In the genomic region with DNA sequence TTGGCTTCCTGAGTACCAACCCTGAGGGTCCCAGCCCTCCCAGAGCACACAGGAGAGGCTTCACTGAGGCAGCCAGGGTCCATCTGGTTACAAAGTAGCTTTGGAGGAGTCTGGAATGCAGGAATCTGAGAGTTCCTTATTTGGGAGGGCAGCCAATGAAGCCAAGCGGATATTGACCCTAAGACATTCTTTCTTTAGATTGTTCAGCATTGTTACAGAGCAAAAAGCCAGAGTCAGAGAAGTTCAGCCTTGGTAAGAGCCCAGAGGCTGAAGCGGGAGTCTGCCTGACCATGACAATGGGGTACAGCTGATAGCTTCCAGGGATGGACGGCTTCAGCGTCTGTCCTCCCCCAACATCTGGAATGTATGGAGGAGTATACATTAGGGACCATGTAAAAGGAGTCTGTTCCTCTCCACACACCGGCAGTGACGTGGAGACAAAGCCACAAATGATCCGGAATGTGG, we compare ENCODE assay signal across 8 mouse cellular contexts. TPM values are rescaled to one million over a fixed set of nuclear protein-coding genes. Genes with fewer than 3 reads are reported as not detected.
A peak's percentile ranks its signal among the peaks of the same experiment; 100 is the strongest.
DNase-seq lines count a peak whose midpoint lies in the region; ATAC-seq and TF ChIP-seq lines count a peak whose summit lies in the region.

No protein-coding gene starts in this region.

- H3K4me1 ChIP-seq in spleen, adult 2 months (ENCODE audit: control insufficient read depth, insufficient read depth, insufficient read length), result peaks cover under 1% of the 10 kb centered on the region; the same call in 1 of the 2 replicates
- peaks cover 58% of the 10 kb centered on the region for H3K4me1 ChIP-seq in heart, embryonic 16.5 days (ENCODE audit: control insufficient read depth, insufficient read depth, low read length)

- ATAC-seq in heart, embryonic 16.5 days (replicated peaks; ENCODE audit: extremely low read depth, insufficient read depth, low FRiP score), result peak; percentile 20; the same call in 1 of the 2 replicates

- 79% methylated on average over 7 of the region's 7 CpGs for WGBS in spleen, adult 2 months
- 21% methylated on average over 7 of the region's 7 CpGs for WGBS in heart, embryonic 16.5 days

- H3K27ac ChIP-seq in spleen, adult 2 months (ENCODE audit: insufficient read depth, low read length), result peak overlapping the region; percentile 19; the same call in 1 of the 2 replicates
- peak overlapping the region; percentile 70 for H3K27ac ChIP-seq in heart, embryonic 16.5 days (ENCODE audit: low read length)

- TF ChIP-seq POLR2A in spleen, adult 2 months (IDR thresholded peaks at IDR 0.05; ENCODE audit: low read depth, low read length), result no peak

- H3K9me3 ChIP-seq in heart, embryonic 16.5 days (replicated peaks; ENCODE audit: control insufficient read depth, low read length), result peaks cover 3% of the 10 kb centered on the region; the same call in 1 of the 2 replicates

- no peak overlapping the region; the same call in 1 of the 2 replicates for H3K4me3 ChIP-seq in spleen, adult 2 months (ENCODE audit: extremely low read depth, insufficient read depth, insufficient read length)
- H3K4me3 ChIP-seq in heart, embryonic 16.5 days (ENCODE audit: low read length), result peak overlapping the region; percentile 34

- no peak for TF ChIP-seq CTCF in spleen, adult 2 months (IDR thresholded peaks at IDR 0.05; ENCODE audit: extremely low read depth, insufficient read depth, insufficient read length, insufficient replicate concordance)

- peak overlapping the region; percentile 45 for H3K9ac ChIP-seq in heart, embryonic 16.5 days (ENCODE audit: low read length)

- no peaks in the 10 kb centered on the region for H3K36me3 ChIP-seq in spleen, adult 2 months (ENCODE audit: control insufficient read depth, insufficient read depth, low read length)
- H3K36me3 ChIP-seq in heart, embryonic 16.5 days (ENCODE audit: control insufficient read depth, insufficient read depth), result peaks cover 6% of the 10 kb centered on the region; the same call in 1 of the 2 replicates

- DNase-seq in spleen, adult 2 months (ENCODE audit: low read depth in 1 of 2, low spot score in 2 of 2), result no peak
- DNase-seq in spleen, postnatal 4 days (ENCODE audit: low spot score in 2 of 2), result no peak
- DNase-seq in kidney, postnatal 4 days, result peak; percentile 44 to 61
- peak; percentile 53 for DNase-seq in testis, postnatal 14 days (ENCODE audit: low spot score)
- DNase-seq in urinary bladder, postnatal 14 days (ENCODE audit: low spot score), result no peak
- no peak for DNase-seq in frontal cortex, postnatal 14 days (ENCODE audit: low spot score in 2 of 2)
- no peak for DNase-seq in right cerebral cortex, postnatal 36 days (ENCODE audit: low spot score in 2 of 2)

- H3K27me3 ChIP-seq in spleen, adult 2 months (ENCODE audit: control insufficient read depth, insufficient read depth, low read length), result no peaks in the 10 kb centered on the region
- H3K27me3 ChIP-seq in heart, embryonic 16.5 days (ENCODE audit: control insufficient read depth, insufficient read depth, low read length), result no peaks in the 10 kb centered on the region

- peak overlapping the region; percentile 59 for H3K4me2 ChIP-seq in heart, embryonic 16.5 days (ENCODE audit: low read depth, low read length)

RNA-seq across cellular contexts. Expression of a gene that starts 28.9 kb away (rescaled TPM):
- polyA plus RNA-seq in spleen, adult 2 months (2012; rRNA removed), result 7.4 and 9.3 TPM in 2 replicates
- polyA plus RNA-seq in heart, embryonic 16.5 days (2015; fragmentation: Nextera tagmentation; extraction: Ambion mirVana), result 4.7 and 5.0 TPM in 2 replicates

RNA-seq across cellular contexts. Expression of a gene that starts 42.1 kb away (rescaled TPM):
- not detected in 2 replicates for polyA plus RNA-seq in spleen, adult 2 months (2012; rRNA removed)
- 0.20 and 0.25 TPM in 2 replicates for polyA plus RNA-seq in heart, embryonic 16.5 days (2015; fragmentation: Nextera tagmentation; extraction: Ambion mirVana)

Comparison
In these comparisons a context has a peak if more than half of its experiments do, and no peak if none do; other contexts are left out.
1. DNase-seq: peak in kidney, postnatal 4 days (2 of 2) and testis, postnatal 14 days (single experiment); none in spleen, adult 2 months (0 of 2), spleen, postnatal 4 days (0 of 2), urinary bladder, postnatal 14 days (single experiment), frontal cortex, postnatal 14 days (0 of 2) and right cerebral cortex, postnatal 36 days (0 of 2).